Mouse (Mus musculus): ENCODE measurements at regions not wholly inside any gene's neighbourhood (a gene's known extent, or its start where the extent isn't known, plus 50 kb on each side); places are given as distances from the start of the nearest gene placed in this dataset.

DNA sequence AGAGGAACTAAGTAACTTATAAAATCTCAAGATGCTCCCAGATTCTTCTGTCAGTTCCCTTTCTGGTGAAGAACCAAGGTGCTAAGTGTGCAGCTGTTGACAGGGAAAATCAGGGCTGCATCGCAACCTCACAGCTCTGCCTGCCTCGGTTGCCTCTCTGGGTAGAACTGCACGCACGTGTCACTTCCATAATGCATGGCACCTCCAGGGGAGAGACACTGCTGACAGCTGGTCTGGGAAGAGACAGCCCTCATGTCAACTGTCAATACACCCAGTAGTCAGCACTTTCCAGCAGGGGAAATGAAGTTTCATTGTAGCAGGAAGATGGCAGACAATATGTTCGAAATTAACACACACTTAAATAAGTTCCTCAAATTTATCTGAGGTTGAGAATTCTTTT is 376.2 kb upstream of the Nrp1 start:
- DNase-seq (ENCODE audit: low spot score), result no peak

DNA sequence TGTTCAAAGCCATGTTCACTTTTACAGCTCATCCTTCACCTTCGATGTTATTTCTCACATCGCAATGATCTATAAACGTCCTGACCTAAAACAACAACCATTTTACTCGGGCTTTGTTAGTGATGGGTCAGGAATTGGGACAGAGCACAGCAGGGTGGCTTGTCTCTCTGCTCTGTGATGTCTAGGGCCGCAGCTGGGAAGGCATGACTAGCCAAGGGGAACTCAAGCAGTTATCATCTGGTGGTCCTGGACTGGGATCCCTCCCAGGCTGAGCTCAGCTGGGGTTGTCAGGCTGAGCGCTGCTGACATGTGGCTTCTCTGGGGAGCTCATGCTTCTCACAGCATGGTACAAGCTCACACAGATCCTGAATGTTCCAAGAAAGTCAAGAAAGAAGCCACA is 372.8 kb upstream of the Nrp1 start:
- no peak for DNase-seq (ENCODE audit: low spot score)

DNA sequence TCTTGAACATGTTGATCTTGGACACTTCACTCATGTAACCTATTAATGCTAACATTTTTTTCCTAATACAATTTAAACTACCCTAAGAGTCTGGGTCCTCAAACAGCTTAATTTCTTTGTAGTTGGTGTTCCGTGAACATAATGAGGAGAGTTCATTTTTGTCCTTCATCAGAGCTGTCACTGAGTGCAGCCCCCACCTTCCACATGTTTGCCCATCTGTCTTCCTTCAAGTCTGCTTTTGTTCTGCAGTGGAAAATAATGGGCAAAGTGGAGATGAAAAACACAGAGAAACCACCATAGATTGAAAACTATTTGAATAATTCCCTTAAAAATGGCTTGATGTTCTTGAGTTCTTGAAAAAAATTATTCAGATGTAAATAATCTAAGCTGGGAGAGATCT is 369.5 kb upstream of the Nrp1 start:
- no peak for DNase-seq (ENCODE audit: low spot score)

DNA sequence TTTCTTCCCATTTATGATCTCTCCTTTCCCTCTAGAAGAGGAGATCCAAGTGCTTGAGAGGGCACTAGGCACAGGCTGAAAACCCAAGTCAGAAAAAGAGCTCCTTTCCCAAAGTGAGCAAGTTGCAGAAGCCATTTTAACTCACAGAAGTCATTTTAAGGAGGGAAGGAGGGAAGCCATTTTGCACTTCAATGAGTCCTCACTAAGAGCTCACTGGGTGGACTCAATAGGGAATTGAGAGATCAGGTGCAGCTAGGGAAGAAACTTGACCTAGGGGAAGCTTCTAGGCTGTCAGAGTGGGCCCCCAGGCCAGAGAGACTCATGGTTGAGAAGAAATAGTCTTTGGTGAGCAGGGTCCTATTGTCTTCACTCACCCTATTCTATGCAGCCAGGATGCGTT is 363.5 kb upstream of the Nrp1 start:
- no peak for DNase-seq (ENCODE audit: low spot score)

DNA sequence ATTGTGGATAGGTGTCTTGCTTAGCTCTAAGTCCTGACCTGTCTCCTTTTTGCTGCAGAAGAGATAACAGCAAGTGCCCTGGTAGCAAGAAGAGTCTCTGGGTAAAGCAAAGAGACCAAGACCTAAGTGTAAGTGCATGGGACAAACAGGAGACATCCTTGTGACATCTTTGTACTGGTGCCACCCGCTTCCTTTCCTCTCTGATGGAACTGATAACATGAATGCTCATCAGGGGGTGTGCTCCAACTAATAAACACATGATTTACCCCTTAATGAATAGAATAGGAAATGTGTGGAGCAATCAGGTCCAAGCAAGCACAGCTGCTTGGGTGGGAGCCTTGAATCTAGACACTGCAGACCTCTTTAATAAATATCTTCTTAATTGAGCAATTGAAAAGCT is 362.9 kb upstream of the Nrp1 start:
- no peak for DNase-seq (ENCODE audit: low spot score)

DNA sequence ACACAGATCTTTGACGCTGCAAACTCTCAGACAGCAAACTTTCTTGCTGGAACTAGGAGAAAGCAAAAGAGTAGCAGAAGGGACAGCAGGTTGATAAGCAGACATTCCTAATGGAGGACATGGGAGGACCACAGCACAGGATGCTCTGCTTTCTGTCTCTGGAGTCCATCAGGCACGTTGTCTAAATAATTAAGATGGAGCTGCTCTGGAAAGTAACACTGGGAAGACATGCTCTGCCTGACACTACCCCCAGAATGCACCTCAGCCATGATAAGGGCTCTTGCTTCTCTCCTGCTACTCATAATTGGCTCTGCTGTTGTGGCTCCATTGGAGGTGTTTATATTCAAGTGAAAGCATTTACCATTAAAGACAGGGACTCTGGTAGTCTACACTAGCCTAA is 356.0 kb upstream of the Nrp1 start:
- no peak for DNase-seq (ENCODE audit: low spot score)

DNA sequence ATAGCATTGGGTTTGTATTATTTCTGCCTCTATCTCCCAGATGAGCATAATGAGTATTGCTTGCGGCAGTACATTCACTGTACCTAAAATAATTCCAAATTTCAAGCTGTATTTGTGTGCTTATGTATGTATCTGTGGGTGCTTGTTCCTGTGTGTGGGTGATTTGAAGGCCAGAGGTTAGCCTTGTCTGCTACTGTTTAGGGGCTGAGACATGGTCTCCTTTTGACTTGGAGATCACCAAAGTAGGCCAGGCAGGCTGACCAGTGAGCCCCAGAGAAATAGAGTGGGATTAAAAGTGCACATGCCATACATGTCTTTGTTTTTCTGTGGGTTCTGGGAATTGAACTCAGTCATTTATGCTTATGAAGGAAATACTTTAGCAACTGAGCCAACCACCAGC is 355.6 kb upstream of the Nrp1 start:
- no peak for DNase-seq (ENCODE audit: low spot score)

DNA sequence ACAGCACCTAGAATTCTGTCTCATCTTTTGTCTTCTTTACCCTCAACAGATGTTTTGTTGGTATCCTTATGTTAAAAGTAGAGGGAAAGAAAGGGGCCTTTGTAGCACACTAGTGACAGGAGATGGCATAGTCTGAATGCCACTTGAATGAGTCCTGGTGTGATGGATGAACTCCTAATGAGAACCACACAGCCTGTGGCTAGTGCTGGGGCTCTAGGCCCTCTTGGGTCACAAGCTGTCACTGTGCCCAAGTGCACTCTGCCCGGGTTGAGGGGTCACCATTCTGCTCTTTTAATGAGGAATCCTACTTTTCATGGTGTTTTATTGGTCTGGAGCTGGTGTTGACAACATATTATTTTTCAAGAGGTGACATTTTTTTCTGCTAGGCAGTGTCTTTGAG is 355.0 kb upstream of the Nrp1 start:
- no peak for DNase-seq (ENCODE audit: low spot score)

DNA sequence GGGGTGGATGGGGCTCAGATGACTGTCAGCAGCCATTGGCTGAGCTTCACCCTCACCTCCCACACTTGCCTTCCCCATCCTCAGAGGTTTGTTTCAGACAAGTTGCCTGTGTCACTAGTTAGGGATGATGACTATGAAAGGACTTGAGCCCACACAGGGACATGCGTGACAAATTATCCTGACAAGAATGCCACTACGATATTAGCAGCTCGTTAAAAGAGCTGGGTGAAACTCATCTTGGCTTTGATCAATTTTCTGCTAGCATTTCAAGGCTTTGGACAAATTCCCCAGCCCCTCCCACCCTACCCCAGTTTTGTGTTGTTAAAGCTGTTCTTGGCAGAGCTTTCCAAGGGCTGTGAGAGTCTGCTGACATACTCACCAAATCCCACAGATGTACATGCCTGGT is 354.5 kb upstream of the Nrp1 start:
- DNase-seq (ENCODE audit: low spot score), result no peak

DNA sequence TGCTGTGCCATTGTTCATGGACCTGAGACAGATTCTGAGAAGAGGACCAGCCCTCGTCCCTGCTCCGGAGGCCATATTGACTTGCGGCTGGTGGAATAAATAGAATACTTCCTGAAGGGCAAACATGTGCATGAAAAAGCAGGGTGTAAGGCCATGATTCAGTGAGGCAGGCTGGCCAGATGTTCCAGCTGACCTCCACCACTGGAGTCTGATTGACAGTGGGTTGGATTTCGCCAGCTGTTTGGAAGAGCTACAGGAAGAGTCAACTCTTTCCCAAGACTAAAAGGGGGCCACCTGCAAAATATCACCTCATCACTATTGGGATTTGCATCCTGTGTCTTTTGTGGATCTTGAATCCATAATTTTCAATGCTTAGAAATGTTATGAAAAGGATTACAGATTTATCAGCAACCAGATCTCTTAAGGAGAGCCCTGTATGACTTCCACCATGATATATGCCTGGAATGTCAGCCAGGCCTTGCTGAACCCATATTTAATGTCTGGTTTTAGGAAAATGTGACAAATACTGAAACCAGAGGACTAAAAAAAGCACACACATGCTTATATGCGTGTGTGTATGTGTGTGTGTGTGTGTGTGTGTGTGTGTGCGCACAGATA is 348.9 kb upstream of the Nrp1 start:
- DNase-seq (ENCODE audit: low spot score), result no peak

DNA sequence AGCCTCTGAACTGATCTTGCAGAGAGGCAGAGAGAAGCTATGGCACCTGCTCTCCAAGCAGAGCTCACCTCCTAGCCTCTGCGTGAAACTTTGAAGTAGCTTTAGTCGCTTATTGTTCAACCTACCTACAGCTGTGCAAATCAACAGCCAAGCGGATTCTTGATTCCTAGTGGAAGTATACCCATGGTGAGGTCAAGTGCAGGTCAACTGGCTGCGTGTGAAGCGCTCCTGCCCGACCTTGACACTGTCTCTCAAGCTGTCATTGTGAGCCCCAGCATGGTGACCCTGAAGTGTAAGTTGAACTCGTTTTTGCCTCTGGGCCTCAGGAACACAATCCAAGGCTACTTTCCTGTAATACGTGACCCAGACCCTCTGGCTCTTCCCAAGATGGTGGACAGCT is 341.2 kb upstream of the Nrp1 start:
- no peak for DNase-seq (ENCODE audit: low spot score)

DNA sequence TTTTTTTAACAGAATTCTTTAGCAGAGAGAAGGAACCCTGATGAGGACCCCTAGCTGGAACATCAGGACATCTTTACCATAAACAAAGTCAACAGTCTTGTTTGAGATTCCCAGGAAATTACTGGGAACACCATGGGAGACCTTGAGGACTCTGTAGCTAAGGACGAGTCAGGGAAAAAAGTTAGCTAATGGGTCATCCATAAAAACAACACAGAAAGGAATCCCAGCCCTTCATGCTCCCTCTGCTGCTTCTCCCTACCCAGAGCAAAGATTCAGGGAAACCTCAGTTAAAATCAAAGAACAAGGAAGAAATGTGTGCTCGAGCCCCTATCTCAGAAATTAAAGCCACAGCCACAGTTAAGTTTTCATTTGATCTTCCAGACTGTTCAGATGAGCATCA is 334.7 kb upstream of the Nrp1 start:
- no peak for DNase-seq (ENCODE audit: low spot score)

DNA sequence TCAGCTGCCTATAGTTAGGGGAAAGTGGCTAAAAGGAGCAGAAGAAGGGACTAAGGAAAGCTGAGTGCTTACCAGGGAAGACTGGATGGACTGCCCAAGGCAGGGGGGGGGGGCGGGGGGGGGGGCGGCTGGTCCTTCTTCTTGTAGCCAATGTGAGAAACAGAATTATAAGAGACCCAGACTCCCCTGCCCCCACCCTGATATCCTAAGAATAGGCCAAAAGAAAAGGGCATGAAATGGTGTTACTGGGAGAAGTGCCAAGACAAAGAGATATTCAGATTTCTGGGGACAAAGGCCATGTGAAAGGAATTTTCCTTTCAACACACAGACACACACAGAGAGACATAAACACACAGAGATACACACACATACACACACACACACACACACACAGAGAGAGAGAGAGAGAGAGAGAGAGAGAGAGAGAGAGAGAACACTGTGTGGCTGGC is 333.6 kb upstream of the Nrp1 start:
- no peak for DNase-seq (ENCODE audit: low spot score)

DNA sequence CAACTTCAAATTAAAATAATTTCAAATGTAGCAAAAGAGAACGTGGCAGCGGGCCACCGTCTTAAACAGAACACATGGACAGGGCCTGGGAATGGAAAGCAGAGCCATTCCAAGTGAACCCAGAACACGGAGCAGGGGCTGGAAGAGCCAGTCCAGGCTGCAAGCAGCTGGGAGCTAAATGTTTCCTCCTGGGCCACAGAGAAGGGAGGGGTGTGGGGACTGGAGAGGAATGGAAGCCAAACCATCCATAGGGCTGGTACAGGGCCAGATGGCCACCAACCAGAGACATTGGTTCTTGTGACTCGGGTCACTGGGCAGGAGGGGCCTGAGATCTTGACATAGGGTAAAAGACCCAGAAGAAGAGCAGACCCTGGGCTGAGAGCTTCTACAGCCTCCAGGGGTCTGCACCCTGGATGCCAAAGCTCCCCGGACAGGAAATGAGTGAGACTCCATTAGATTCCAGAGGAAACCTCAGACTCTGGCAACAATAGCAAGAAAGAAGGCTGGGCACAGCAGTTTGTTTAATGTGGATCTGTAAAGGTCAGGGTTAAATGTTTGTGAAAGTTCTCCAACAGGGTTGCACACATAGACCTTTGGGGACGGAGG is 333.1 kb upstream of the Nrp1 start:
- no peak for DNase-seq (ENCODE audit: low spot score)

DNA sequence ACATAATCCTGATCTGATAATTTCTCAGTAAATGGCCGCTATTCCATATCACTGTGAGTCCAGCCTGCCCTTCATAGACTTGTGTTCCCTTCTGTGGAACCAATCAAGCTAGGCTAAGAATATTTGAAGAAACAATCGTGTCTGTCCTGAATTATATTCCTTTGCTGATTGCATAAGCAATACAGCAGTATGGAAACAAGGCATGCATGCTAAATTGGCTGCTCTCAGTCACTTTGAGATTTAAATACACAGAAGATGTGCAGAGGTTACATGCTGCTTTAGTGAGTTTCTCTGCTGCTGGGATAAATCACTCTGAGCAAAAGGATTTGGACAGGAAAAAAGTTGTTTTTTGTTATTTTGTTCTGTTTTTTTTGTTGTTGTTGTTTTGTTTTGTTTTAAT is 331.4 kb upstream of the Nrp1 start:
- no peak for DNase-seq (ENCODE audit: low spot score)

DNA sequence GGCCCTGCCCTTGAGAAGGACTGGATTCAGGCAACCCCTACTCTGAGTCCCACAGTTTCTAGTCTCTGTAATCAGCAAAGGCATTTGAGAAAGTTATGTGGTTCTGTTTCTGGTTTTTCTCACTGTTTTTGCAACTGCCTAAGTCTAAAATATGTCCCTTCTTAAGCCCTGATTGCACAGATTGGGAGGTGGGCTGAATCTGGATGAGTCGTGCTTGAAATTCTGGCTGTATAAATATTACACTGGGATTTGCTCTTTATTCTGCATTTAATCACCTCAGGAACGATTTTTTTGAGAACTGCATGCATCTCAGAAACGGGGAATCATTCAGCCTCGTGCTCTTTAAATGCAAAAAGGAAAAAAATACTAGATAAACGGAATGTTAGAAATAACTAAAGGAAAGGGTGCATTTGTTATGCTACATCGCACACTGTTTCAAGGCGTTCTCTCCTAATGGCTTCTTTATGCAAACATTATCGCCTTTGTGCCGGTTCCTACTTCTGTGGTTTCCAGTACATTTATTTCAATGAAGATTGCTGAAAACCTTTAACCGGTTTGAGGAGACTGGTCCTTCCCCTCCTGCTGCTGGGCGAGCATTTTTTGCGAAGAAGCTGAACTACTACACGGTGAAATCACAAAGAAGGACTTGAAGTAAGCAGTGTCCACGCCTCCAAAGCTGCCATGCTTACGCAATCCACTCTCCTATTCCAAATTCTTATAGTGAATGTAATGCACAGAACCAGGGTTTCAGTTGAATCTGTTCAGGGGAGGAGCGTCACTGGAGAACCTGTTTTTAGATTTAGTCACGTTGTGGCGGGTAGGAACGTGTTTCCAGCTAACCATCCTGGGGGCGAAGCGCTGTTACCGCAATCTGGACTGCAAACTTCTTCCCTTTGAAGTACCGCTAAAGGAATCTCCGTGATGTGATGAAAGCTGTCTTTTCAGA is 327.8 kb upstream of the Nrp1 start:
- no peak for DNase-seq (ENCODE audit: low spot score)

DNA sequence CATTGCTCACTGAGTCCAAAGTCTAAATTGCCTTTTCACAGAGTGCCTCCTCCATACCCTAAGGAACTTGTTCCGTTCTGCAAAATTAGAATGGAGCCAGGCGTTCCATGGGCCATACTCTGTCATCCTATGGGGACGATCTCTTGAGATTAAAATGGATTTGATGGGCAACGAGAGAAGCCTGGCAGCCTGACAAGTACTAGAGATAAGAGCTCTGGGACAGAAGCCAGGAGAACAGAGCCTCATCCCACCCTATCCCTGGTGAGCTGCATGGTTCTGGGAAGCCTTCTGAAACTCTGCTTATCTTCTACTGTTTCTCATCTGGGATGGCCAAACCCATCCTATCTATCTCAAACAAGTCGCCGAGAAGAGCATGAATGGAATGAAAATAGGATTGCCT is 324.3 kb upstream of the Nrp1 start:
- DNase-seq (ENCODE audit: low spot score), result no peak

DNA sequence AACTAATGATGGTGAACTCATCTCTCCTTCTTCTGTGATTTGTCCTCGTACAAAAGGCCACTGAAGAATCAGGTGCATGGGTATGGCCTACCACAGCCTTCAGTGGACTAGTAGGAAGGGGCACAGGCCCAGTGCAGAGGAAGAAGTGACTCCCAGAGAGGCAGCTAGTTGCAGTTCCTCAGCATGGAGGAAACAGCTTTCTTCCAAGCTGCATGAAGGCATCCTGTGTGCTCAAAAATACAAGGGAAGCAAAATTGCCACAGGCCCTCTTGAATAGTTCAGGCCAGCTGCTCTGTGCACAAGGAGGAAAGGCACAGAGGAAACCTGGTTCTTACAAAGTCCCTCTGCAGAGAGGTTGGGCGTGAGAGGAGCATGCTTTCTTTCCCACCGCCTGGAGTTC is 322.7 kb upstream of the Nrp1 start:
- DNase-seq (ENCODE audit: low spot score), result no peak

DNA sequence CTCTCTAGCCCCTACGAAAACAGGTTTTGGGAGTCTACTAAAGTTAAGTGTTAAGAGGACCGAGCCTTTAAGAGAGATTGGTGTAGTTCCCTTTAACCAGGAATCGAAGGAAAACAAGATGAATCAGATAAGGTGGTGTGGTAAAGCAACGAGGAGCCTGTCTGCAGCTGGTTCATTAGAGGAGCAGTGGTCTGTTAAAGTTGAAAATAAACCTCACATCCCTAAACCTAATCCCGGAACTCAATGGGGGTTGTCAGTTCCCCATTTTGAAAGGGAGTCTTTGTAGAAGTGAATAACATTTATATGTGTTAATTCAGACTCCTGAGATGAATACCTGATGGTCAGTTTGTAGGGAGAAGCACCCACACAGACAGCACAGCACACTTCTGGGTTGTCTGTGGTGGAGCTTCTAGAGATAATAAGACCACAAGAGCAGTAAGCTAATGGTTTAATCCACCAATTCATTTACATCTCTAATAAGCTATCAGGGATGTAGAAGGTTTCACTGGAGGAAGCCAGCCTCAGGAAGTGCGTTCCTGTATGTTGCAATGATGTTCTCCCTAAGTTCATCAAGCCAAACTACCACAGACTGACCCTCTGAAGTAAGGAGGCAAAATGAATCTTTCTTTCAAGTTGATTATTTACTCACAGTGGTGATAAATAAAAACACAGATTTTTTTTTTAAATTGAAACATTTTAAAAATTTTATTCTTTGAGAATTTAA is 318.9 kb upstream of the Nrp1 start:
- DNase-seq (ENCODE audit: low spot score), result no peak

DNA sequence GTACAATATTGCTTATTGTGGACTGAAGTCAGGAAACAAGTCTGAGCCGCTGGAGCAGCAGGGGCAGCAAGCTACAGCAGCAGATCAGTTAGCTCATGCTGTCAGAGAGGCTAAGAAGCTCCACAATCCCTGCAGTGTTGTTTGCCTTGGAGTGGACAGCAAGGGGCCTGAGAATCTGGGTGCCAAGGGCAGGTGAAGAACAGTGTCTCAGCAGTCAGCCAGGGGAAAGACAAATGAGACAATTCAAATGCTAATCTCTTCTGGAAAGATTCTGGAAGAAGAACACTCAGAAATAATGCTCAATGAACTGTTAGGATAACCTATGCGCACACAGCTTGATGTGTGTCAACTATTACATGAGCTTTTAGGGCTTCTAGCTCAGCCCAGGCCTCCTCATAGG is 315.5 kb upstream of the Nrp1 start:
- no peak for DNase-seq (ENCODE audit: low spot score)

DNA sequence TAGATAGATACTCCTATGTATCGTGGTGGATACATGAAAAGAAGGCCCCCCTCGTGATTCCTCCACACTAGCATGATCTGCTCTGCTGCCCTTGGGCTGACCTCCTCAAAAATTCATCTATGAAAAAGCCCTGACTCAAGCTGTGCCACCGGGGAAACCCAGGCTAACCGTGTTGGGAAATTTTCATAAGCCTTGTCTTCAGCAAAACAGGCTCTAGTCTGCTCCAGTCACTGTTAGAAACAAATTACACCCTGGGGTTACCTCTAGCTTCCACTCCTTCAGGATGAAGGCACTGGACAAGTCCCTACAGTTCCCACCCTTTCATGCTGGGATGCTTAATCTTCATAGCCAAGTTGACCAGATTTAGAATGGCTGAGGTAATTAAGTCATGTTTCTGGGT is 315.0 kb upstream of the Nrp1 start:
- no peak for DNase-seq (ENCODE audit: low spot score)

DNA sequence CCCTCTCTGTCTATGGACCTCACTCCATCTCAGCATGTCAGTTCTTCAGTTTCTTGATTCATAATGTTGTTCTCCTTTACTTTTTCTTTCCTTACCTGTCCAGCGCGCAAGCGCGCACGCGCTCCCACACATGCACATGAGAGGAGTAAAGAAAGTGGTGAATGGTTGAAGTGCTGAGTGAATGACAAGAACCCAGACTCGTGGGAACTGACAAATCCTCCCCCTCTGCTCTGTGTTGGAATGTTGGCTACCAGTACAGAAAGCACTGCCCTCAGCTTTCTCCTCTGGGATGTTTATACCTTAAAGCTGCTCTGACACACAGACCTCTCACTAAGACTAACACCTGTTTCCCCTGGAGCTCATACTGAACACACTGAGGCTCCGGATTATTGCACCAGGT is 302.2 kb upstream of the Nrp1 start:
- DNase-seq (ENCODE audit: low spot score), result no peak

DNA sequence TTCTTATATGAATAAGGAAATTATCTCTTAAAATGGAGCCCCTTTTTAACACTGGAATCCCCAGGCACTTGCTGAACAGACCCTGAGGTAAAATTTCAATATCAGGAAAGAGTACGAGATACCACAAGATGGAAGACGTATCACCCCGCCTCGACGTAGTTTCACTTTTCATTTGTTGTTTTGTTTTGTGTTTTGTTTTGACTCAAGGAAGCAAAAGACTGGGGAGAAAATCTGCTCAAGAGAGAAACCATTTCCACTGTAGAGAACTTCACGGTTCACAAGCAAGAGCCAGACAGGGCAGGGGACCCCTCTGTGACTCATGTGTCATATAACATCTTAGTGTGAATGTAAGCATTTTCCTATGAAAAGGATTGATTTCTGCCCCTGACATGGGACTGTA is 300.6 kb upstream of the Nrp1 start:
- no peak for DNase-seq (ENCODE audit: low spot score)
